Mouse (Mus musculus): ENCODE data around the gene Olfr1048. TPM values are rescaled to one million over a fixed set of nuclear protein-coding genes. Genes with fewer than 3 reads are reported as not detected.
"Not testable (repeated sequence)": the region's sequence is repeated elsewhere in the genome, so short reads cannot be mapped to it uniquely, and the experiment has no call there.

Olfr1048 gene
- polyA plus RNA-seq (2015; fragmentation: Nextera tagmentation; extraction: Ambion mirVana) = not detected in 2 replicates

GRCm38 (mm10) chr2:86240189-86240588 lies at the start of gene Olfr1048:
Gene Olfr1048, minus strand, starts transcription at chr2:86240289.
- no peak for DNase-seq (ENCODE audit: low spot score)

GRCm38 (mm10) chr2:86278988-86279387 lies 38.9 kb upstream of the Olfr1048 start, which contains the start of gene Olfr1051:
Gene Olfr1051, minus strand, starts transcription at chr2:86279088.
- not testable (repeated sequence) for DNase-seq (ENCODE audit: low spot score)

DNA sequence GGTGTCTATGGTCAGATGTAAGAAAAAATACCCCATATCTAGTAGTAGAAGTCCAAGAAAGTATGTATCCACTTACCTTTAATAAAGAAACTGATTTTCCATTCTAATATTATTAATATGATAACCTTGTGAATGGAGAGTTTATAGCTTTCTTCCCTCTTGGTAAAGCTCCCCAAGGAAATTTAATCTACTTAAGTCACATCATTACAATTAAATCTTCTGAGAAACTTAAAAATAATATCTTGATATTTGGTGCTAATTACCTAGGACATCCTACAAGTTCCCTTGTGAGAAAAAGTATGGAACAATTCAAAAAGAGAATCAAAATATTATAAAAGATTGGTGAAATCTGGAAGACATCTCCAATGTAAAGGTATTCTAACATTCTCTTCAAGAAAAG lies 18.1 kb upstream of the Olfr1048 start, which contains the start of gene Olfr1049:
Olfr1049 (minus strand) TSS at position 101 of the 400 bp plus-strand sequence.
- not testable (repeated sequence) for DNase-seq (ENCODE audit: low spot score)

- no peak for DNase-seq (ENCODE audit: low spot score)
Measured at GRCm38 (mm10) chr2:86231301-86231700, 8.8 kb downstream of the Olfr1048 start, which contains the start of gene Olfr1047. Gene Olfr1047, minus strand, starts transcription at chr2:86231401.

- DNase-seq (ENCODE audit: low spot score) = no peak
Measured at GRCm38 (mm10) chr2:86219214-86219613, 20.9 kb downstream of the Olfr1048 start, which contains the start of gene Olfr1046. Gene Olfr1046, minus strand, starts transcription at chr2:86219314.

DNA sequence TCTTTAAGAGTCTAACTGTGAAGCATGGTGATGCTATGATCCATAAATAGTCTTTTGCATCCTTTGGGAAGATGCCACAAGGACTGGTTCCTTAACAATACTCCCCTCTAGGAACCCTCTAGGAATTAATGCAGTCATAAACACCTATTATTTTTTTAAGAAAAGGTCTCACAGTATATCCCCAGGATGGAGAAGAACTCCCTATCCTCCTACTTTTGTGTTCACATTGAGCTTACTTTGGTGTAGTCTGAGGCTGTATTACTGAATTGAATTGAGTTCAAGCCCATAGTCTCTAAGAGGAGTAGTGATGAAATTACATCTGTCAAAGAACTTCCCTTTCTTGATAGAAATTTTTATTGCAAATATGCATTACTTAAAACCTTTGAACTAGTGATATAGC lies 37.2 kb downstream of the Olfr1048 start, which contains the start of gene Olfr1045:
Olfr1045 (minus strand) TSS at position 101 of the 400 bp plus-strand sequence.
- DNase-seq (ENCODE audit: low spot score) = no peak

GRCm38 (mm10) chr2:86195863-86196262 lies 44.2 kb downstream of the Olfr1048 start:
- no peak for DNase-seq (ENCODE audit: low spot score)

DNA sequence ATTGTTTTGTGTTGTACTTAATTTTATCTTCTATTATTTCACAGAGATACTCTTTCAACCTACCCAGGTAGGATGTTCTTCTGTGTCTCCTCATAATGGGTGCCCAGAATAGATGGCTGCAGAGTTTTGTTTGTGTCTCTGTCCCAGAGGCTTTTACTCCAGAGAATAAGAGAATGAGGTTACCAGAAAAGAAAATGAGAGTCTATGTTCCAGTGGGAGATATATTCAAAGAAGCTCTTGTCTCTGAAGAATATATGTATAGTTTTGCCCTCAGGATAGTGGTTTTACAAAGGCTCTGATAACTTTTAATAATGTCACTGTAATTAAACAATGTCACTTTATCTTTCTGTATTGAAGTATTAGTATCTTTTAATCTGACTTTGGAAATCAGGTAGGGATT lies 54.5 kb downstream of the Olfr1048 start, which contains the start of gene Olfr52:
Olfr52 (minus strand) TSS at position 101 of the 400 bp plus-strand sequence.
- DNase-seq (ENCODE audit: low spot score) = no peak

Other genes with a start within 250 kb of the Olfr1048 start
- not detected in 2 replicates for gene Olfr1031, start 250.0 kb downstream of the Olfr1048 start, polyA plus RNA-seq (2015; fragmentation: Nextera tagmentation; extraction: Ambion mirVana)
- gene Olfr1032, start 234.7 kb downstream of the Olfr1048 start, polyA plus RNA-seq (2015; fragmentation: Nextera tagmentation; extraction: Ambion mirVana) = not detected in 2 replicates
- gene Olfr1033, start 219.7 kb downstream of the Olfr1048 start, polyA plus RNA-seq (2015; fragmentation: Nextera tagmentation; extraction: Ambion mirVana) = 1.7 and 2.3 TPM in 2 replicates
- gene Olfr1034, start 194.4 kb downstream of the Olfr1048 start, polyA plus RNA-seq (2015; fragmentation: Nextera tagmentation; extraction: Ambion mirVana) = 0.03 and 0.05 TPM in 2 replicates
- not detected in 2 replicates for gene Olfr1036, start 166.3 kb downstream of the Olfr1048 start, polyA plus RNA-seq (2015; fragmentation: Nextera tagmentation; extraction: Ambion mirVana)
- gene Olfr1037, start 152.9 kb downstream of the Olfr1048 start, polyA plus RNA-seq (2015; fragmentation: Nextera tagmentation; extraction: Ambion mirVana) = not detected in 2 replicates
- gene Olfr1039, start 104.4 kb downstream of the Olfr1048 start, polyA plus RNA-seq (2015; fragmentation: Nextera tagmentation; extraction: Ambion mirVana) = not detected in 2 replicates
- gene Olfr1040, start 93.6 kb downstream of the Olfr1048 start, polyA plus RNA-seq (2015; fragmentation: Nextera tagmentation; extraction: Ambion mirVana) = not detected in 2 replicates
- not detected in 2 replicates for gene Olfr1042, start 78.5 kb downstream of the Olfr1048 start, polyA plus RNA-seq (2015; fragmentation: Nextera tagmentation; extraction: Ambion mirVana)
- not detected in 2 replicates for gene Olfr1043, start 72.8 kb downstream of the Olfr1048 start, polyA plus RNA-seq (2015; fragmentation: Nextera tagmentation; extraction: Ambion mirVana)
- gene Olfr1044, start 62.5 kb downstream of the Olfr1048 start, polyA plus RNA-seq (2015; fragmentation: Nextera tagmentation; extraction: Ambion mirVana) = not detected in 2 replicates
- gene Olfr52, start 54.6 kb downstream of the Olfr1048 start, polyA plus RNA-seq (2015; fragmentation: Nextera tagmentation; extraction: Ambion mirVana) = not detected in 2 replicates
- not detected in 2 replicates for gene Olfr1045, start 37.3 kb downstream of the Olfr1048 start, polyA plus RNA-seq (2015; fragmentation: Nextera tagmentation; extraction: Ambion mirVana)
- not detected in 2 replicates for gene Olfr1046, start 21.0 kb downstream of the Olfr1048 start, polyA plus RNA-seq (2015; fragmentation: Nextera tagmentation; extraction: Ambion mirVana)
- gene Olfr1047, start 8.9 kb downstream of the Olfr1048 start, polyA plus RNA-seq (2015; fragmentation: Nextera tagmentation; extraction: Ambion mirVana) = not detected in 2 replicates
- gene Olfr1049, start 18.0 kb upstream of the Olfr1048 start, polyA plus RNA-seq (2015; fragmentation: Nextera tagmentation; extraction: Ambion mirVana) = not detected in 2 replicates
- not detected in 2 replicates for gene Olfr1051, start 38.8 kb upstream of the Olfr1048 start, polyA plus RNA-seq (2015; fragmentation: Nextera tagmentation; extraction: Ambion mirVana)
- not detected in 2 replicates for gene Olfr1052, start 52.2 kb upstream of the Olfr1048 start, polyA plus RNA-seq (2015; fragmentation: Nextera tagmentation; extraction: Ambion mirVana)
- gene Olfr1053, start 75.0 kb upstream of the Olfr1048 start, polyA plus RNA-seq (2015; fragmentation: Nextera tagmentation; extraction: Ambion mirVana) = not detected in 2 replicates
- not detected in 2 replicates for gene Olfr1054, start 95.1 kb upstream of the Olfr1048 start, polyA plus RNA-seq (2015; fragmentation: Nextera tagmentation; extraction: Ambion mirVana)
- gene Olfr1055, start 110.0 kb upstream of the Olfr1048 start, polyA plus RNA-seq (2015; fragmentation: Nextera tagmentation; extraction: Ambion mirVana) = not detected in 2 replicates
- gene Olfr1056, start 122.2 kb upstream of the Olfr1048 start, polyA plus RNA-seq (2015; fragmentation: Nextera tagmentation; extraction: Ambion mirVana) = not detected in 2 replicates
- gene Olfr1057, start 138.1 kb upstream of the Olfr1048 start, polyA plus RNA-seq (2015; fragmentation: Nextera tagmentation; extraction: Ambion mirVana) = not detected in 2 replicates
- gene Olfr1058, start 148.3 kb upstream of the Olfr1048 start, polyA plus RNA-seq (2015; fragmentation: Nextera tagmentation; extraction: Ambion mirVana) = 0.08 TPM in 1 of 2 replicates, not detected in the other
- not detected in 2 replicates for gene Olfr1061, start 173.8 kb upstream of the Olfr1048 start, polyA plus RNA-seq (2015; fragmentation: Nextera tagmentation; extraction: Ambion mirVana)
- gene Olfr1062, start 186.5 kb upstream of the Olfr1048 start, polyA plus RNA-seq (2015; fragmentation: Nextera tagmentation; extraction: Ambion mirVana) = 0.06 and 0.07 TPM in 2 replicates
- not detected in 2 replicates for gene Olfr1065, start 210.3 kb upstream of the Olfr1048 start, polyA plus RNA-seq (2015; fragmentation: Nextera tagmentation; extraction: Ambion mirVana)
- gene Olfr1066, start 216.0 kb upstream of the Olfr1048 start, polyA plus RNA-seq (2015; fragmentation: Nextera tagmentation; extraction: Ambion mirVana) = not detected in 2 replicates
- not detected in 2 replicates for gene Olfr228, start 247.1 kb upstream of the Olfr1048 start, polyA plus RNA-seq (2015; fragmentation: Nextera tagmentation; extraction: Ambion mirVana)

Data from thymus, postnatal 0 days (tissue).